Mouse (Mus musculus) E14TG2a.4 (cell line): ENCODE measurements around the gene Fam155a.

Source experiments
- H3K27me3 ChIP-seq: 2 replicates; pipeline ENCODE4 v1.6.1; 2014; ENCODE audit warnings: low read length, control low read depth; ENCODE audit not compliant: insufficient read depth
- H3K36me3 ChIP-seq: 2 replicates; pipeline ENCODE4 v1.6.1; 2014; ENCODE audit warnings: low read length, control low read depth; ENCODE audit not compliant: insufficient read depth
- H3K4me1 ChIP-seq: replicated peaks from 2 replicates; pipeline ENCODE4 v1.6.1; 2014; ENCODE audit warnings: low read depth, low read length, control low read depth
- H3K4me3 ChIP-seq: replicated peaks from 2 replicates; pipeline ENCODE4 v1.5.1; 2014; ENCODE audit warnings: mild to moderate bottlenecking, low read length
- H3K9me3 ChIP-seq: 2 replicates; pipeline ENCODE4 v1.6.1; 2014; ENCODE audit warnings: low read length, control low read depth
- CTCF ChIP-seq: conservative IDR thresholded peaks from 2 replicates; pipeline ENCODE4 v1.5.1; 2014; ENCODE audit warnings: low read length
- NANOG ChIP-seq: IDR thresholded peaks from 2 replicates; pipeline ENCODE4 v1.6.1; 2014; ENCODE audit warnings: borderline replicate concordance, low read length, mixed read lengths
- POU5F1 ChIP-seq: IDR thresholded peaks from 2 replicates; pipeline ENCODE4 v1.6.1; 2014; ENCODE audit warnings: low read length, borderline replicate concordance

Gene Fam155a

GRCm38 (mm10) chr8:9245994-9246393 is 525.0 kb downstream of the Fam155a start:
- no peaks in the 10 kb centered on the region for H3K4me1 ChIP-seq
- TF ChIP-seq POU5F1, result no peak
- TF ChIP-seq CTCF, result no peak
- no peak for TF ChIP-seq NANOG
- no peak overlapping the region for H3K4me3 ChIP-seq
- no peaks in the 10 kb centered on the region for H3K9me3 ChIP-seq
- no peaks in the 10 kb centered on the region for H3K36me3 ChIP-seq
- no peaks in the 10 kb centered on the region for H3K27me3 ChIP-seq

- no peaks in the 10 kb centered on the region for H3K27me3 ChIP-seq
- no peaks in the 10 kb centered on the region for H3K36me3 ChIP-seq
- H3K4me1 ChIP-seq, result no peaks in the 10 kb centered on the region
- H3K4me3 ChIP-seq, result no peak overlapping the region
- TF ChIP-seq NANOG, result no peak
- TF ChIP-seq POU5F1, result no peak
- no peak for TF ChIP-seq CTCF
- no peaks in the 10 kb centered on the region for H3K9me3 ChIP-seq
Observed at GRCm38 (mm10) chr8:9240996-9241395, 530.0 kb downstream of the Fam155a start.

- no peaks in the 10 kb centered on the region for H3K36me3 ChIP-seq
- no peaks in the 10 kb centered on the region for H3K4me1 ChIP-seq
- TF ChIP-seq POU5F1 (no peak), CTCF (no peak), NANOG (no peak)
- no peak overlapping the region for H3K4me3 ChIP-seq
- no peaks in the 10 kb centered on the region for H3K27me3 ChIP-seq
- no peaks in the 10 kb centered on the region for H3K9me3 ChIP-seq
Observed at GRCm38 (mm10) chr8:9239741-9240140, 531.2 kb downstream of the Fam155a start.

GRCm38 (mm10) chr8:9238974-9239373 is 532.0 kb downstream of the Fam155a start:
- TF ChIP-seq NANOG (no peak), POU5F1 (no peak), CTCF (no peak)
- no peaks in the 10 kb centered on the region for H3K4me1 ChIP-seq
- H3K4me3 ChIP-seq, result no peak overlapping the region
- H3K27me3 ChIP-seq, result no peaks in the 10 kb centered on the region
- no peaks in the 10 kb centered on the region for H3K9me3 ChIP-seq
- H3K36me3 ChIP-seq, result no peaks in the 10 kb centered on the region

- Histone ChIP-seq H3K4me3 (no peak overlapping the region), H3K4me1 (no peaks in the 10 kb centered on the region), H3K27me3 (no peaks in the 10 kb centered on the region), H3K9me3 (no peaks in the 10 kb centered on the region), H3K36me3 (no peaks in the 10 kb centered on the region)
- no peak for TF ChIP-seq POU5F1
- TF ChIP-seq CTCF, result peak; percentile 79
Observed at GRCm38 (mm10) chr8:9233326-9233919, 537.5 kb downstream of the Fam155a start.

GRCm38 (mm10) chr8:9227779-9228464 is 543.0 kb downstream of the Fam155a start:
- peaks cover 5% of the 10 kb centered on the region; the same call in 1 of the 2 replicates for H3K27me3 ChIP-seq
- H3K9me3 ChIP-seq, result no peaks in the 10 kb centered on the region
- TF ChIP-seq POU5F1 (no peak), CTCF (peak; percentile 98)
- no peaks in the 10 kb centered on the region for H3K4me1 ChIP-seq
- H3K36me3 ChIP-seq, result no peaks in the 10 kb centered on the region
- H3K4me3 ChIP-seq, result no peak overlapping the region

GRCm38 (mm10) chr8:9226767-9227166 is 544.2 kb downstream of the Fam155a start:
- H3K4me1 ChIP-seq, result no peaks in the 10 kb centered on the region
- H3K9me3 ChIP-seq, result no peaks in the 10 kb centered on the region
- no peaks in the 10 kb centered on the region for H3K36me3 ChIP-seq
- H3K4me3 ChIP-seq, result no peak overlapping the region
- TF ChIP-seq NANOG (no peak), POU5F1 (no peak), CTCF (no peak)
- H3K27me3 ChIP-seq, result peaks cover 5% of the 10 kb centered on the region; the same call in 1 of the 2 replicates

- Histone ChIP-seq H3K36me3 (no peaks in the 10 kb centered on the region), H3K9me3 (no peaks in the 10 kb centered on the region), H3K4me3 (no peak overlapping the region), H3K4me1 (no peaks in the 10 kb centered on the region; the same call in 1 of the 2 replicates), H3K27me3 (peaks cover 15% of the 10 kb centered on the region)
- no peak for TF ChIP-seq POU5F1
- TF ChIP-seq NANOG, result no peak
- no peak for TF ChIP-seq CTCF
Observed at GRCm38 (mm10) chr8:9211751-9212150, 559.2 kb downstream of the Fam155a start.

- Histone ChIP-seq H3K4me1 (no peaks in the 10 kb centered on the region; the same call in 1 of the 2 replicates), H3K36me3 (no peaks in the 10 kb centered on the region), H3K4me3 (peak overlapping the region; percentile 66), H3K9me3 (no peaks in the 10 kb centered on the region), H3K27me3 (peaks cover 15% of the 10 kb centered on the region)
- TF ChIP-seq CTCF, result no peak
- no peak for TF ChIP-seq NANOG
Observed at GRCm38 (mm10) chr8:9207505-9208051, 563.4 kb downstream of the Fam155a start.
